Mouse (Mus musculus): ENCODE measurements around the gene Slc35f6. TPM values are rescaled to one million over a fixed set of nuclear protein-coding genes. Genes with fewer than 3 reads are reported as not detected.

Slc35f6 gene
- polyA plus RNA-seq, 1 experiment from 2014 or later, result 28.8 TPM

- Histone ChIP-seq H3K27ac (ENCODE audit: low read depth, low read length) (no peak overlapping the region), H3K9ac (ENCODE audit: low read depth, low read length) (no peak overlapping the region), H3K4me2 (replicated peaks; ENCODE audit: low read depth, low read length) (no peak overlapping the region), H3K9me3 (ENCODE audit: control insufficient read depth, low read length) (no peaks in the 10 kb centered on the region), H3K4me1 (replicated peaks; ENCODE audit: control insufficient read depth, insufficient read depth, low read length) (peaks cover 9% of the 10 kb centered on the region), H3K36me3 (ENCODE audit: control insufficient read depth, insufficient read depth, low read length) (no peaks in the 10 kb centered on the region), H3K4me3 (ENCODE audit: low read depth, low read length) (no peak overlapping the region), H3K27me3 (ENCODE audit: control insufficient read depth, insufficient read depth, low read length) (peaks cover 26% of the 10 kb centered on the region)
- 53% methylated on average over 2 of the region's 2 CpGs for WGBS
- DNase-seq (ENCODE audit: low spot score) (no peak), ATAC-seq (ENCODE audit: low FRiP score) (no peak)
Measured at GRCm38 (mm10) chr5:30623380-30623779, 24.4 kb upstream of the Slc35f6 start.

DNA sequence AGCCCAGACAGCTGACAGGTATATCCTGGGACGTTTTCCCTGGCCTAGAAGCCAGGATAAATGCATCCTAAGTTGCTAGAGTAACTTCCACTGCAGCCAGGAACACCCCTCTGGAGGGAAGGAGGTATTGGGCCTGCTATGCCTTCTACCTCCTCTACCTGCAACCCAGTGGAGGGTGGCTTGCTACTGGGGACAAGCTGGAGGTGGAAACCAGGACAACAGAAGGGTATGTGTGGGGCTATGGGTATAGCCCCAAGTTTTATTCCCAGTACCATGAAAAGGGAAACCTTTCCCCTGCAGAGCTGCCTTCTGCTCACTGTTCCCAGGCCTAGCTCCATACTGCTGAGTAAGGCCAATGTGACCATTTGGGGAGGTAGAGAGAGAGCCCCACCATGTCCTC lies 23.4 kb upstream of the Slc35f6 start:
- Histone ChIP-seq H3K27me3 (ENCODE audit: control insufficient read depth, insufficient read depth, low read length) (peaks cover 26% of the 10 kb centered on the region), H3K9ac (ENCODE audit: low read depth, low read length) (no peak overlapping the region), H3K4me3 (ENCODE audit: low read depth, low read length) (no peak overlapping the region), H3K9me3 (ENCODE audit: control insufficient read depth, low read length) (no peaks in the 10 kb centered on the region), H3K4me2 (replicated peaks; ENCODE audit: low read depth, low read length) (no peak overlapping the region), H3K27ac (ENCODE audit: low read depth, low read length) (no peak overlapping the region), H3K36me3 (ENCODE audit: control insufficient read depth, insufficient read depth, low read length) (no peaks in the 10 kb centered on the region), H3K4me1 (replicated peaks; ENCODE audit: control insufficient read depth, insufficient read depth, low read length) (peaks cover 9% of the 10 kb centered on the region)
- ATAC-seq (ENCODE audit: low FRiP score) (no peak), DNase-seq (ENCODE audit: low spot score) (no peak)
- WGBS, result 32% methylated on average over 1 of the region's 1 CpGs

- H3K9me3 ChIP-seq (ENCODE audit: control insufficient read depth, low read length), result no peaks in the 10 kb centered on the region
- H3K4me3 ChIP-seq (ENCODE audit: low read depth, low read length), result no peak overlapping the region
- no peak overlapping the region for H3K27ac ChIP-seq (ENCODE audit: low read depth, low read length)
- H3K4me1 ChIP-seq (replicated peaks; ENCODE audit: control insufficient read depth, insufficient read depth, low read length), result peaks cover 9% of the 10 kb centered on the region
- peaks cover 26% of the 10 kb centered on the region for H3K27me3 ChIP-seq (ENCODE audit: control insufficient read depth, insufficient read depth, low read length)
- 52% methylated on average over 4 of the region's 4 CpGs for WGBS
- no peak overlapping the region for H3K4me2 ChIP-seq (replicated peaks; ENCODE audit: low read depth, low read length)
- no peak overlapping the region for H3K9ac ChIP-seq (ENCODE audit: low read depth, low read length)
- H3K36me3 ChIP-seq (ENCODE audit: control insufficient read depth, insufficient read depth, low read length), result no peaks in the 10 kb centered on the region
- no peak for DNase-seq (ENCODE audit: low spot score)
- no peak for ATAC-seq (ENCODE audit: low FRiP score)
Measured at GRCm38 (mm10) chr5:30624908-30625307, 22.8 kb upstream of the Slc35f6 start.

DNA sequence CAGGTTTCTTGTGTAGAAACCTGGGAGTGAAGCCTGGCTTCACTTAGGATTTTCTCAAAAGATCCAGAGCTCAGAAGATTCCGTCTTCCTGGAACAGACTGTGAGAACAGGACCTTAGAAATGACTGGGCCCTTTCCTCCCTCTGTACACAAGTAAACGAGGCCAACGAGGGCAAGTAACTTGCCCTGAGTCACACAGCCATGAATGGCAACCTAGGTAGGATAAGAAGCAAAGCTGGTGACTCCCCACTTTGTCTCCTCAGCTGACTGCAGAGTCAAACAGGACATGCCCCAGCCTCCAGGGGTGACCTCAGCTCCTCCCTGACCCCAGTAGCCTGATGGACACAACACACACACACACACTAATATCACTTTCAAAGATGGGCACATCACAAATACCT lies 22.4 kb upstream of the Slc35f6 start:
- Histone ChIP-seq H3K36me3 (ENCODE audit: control insufficient read depth, insufficient read depth, low read length) (no peaks in the 10 kb centered on the region), H3K27me3 (ENCODE audit: control insufficient read depth, insufficient read depth, low read length) (peaks cover 26% of the 10 kb centered on the region), H3K4me1 (replicated peaks; ENCODE audit: control insufficient read depth, insufficient read depth, low read length) (peaks cover 9% of the 10 kb centered on the region), H3K4me3 (ENCODE audit: low read depth, low read length) (no peak overlapping the region), H3K9me3 (ENCODE audit: control insufficient read depth, low read length) (no peaks in the 10 kb centered on the region), H3K9ac (ENCODE audit: low read depth, low read length) (no peak overlapping the region), H3K27ac (ENCODE audit: low read depth, low read length) (no peak overlapping the region), H3K4me2 (replicated peaks; ENCODE audit: low read depth, low read length) (no peak overlapping the region)
- DNase-seq (ENCODE audit: low spot score) (no peak), ATAC-seq (ENCODE audit: low FRiP score) (no peak)
- 83% methylated on average over 3 of the region's 3 CpGs for WGBS

DNA sequence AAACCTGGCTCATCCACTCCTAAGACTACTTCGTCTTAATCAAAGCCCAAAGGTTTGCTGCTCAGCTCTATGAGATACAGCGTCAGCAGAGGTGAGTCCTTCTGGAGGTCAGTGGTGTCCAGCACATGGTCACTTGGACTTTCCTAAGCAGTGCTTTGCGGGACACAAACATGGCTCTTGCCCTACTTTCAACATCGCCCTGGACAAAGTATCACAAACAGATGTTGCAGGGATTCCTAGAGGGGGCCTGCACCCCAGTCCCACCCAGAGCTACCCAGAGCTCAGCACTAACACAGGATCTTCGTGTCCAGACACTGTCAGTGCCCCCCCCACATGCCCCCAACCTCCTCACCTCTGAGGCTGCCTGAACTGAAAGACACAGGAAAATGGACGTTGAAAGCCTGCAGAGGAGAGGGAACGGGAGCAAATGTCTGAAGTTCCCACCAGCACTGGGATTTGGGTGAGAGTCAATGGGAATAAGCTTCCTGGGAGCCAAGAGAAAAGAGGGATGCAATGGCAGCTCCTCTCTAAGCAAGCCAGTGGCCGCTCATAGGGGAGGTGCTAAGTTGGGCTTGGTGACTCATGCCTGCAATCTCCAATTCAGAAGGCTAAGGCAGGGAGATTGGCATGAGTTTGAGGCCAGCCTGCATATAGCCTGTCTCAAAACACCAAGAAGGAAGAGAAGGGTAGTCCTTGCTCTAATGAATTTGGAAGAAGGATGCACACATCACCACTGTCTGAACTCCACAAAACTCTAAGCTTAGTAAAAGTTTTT lies 21.2 kb upstream of the Slc35f6 start:
- H3K4me1 ChIP-seq (replicated peaks; ENCODE audit: control insufficient read depth, insufficient read depth, low read length), result peaks cover 9% of the 10 kb centered on the region
- no peaks in the 10 kb centered on the region for H3K9me3 ChIP-seq (ENCODE audit: control insufficient read depth, low read length)
- DNase-seq (ENCODE audit: low spot score) (no peak), ATAC-seq (ENCODE audit: low FRiP score) (no peak)
- H3K27me3 ChIP-seq (ENCODE audit: control insufficient read depth, insufficient read depth, low read length), result peaks cover 16% of the 10 kb centered on the region
- no peak overlapping the region for H3K4me3 ChIP-seq (ENCODE audit: low read depth, low read length)
- WGBS, result 85% methylated on average over 8 of the region's 8 CpGs
- no peak overlapping the region for H3K4me2 ChIP-seq (replicated peaks; ENCODE audit: low read depth, low read length)
- H3K9ac ChIP-seq (ENCODE audit: low read depth, low read length), result no peak overlapping the region
- H3K27ac ChIP-seq (ENCODE audit: low read depth, low read length), result no peak overlapping the region
- H3K36me3 ChIP-seq (ENCODE audit: control insufficient read depth, insufficient read depth, low read length), result no peaks in the 10 kb centered on the region

DNA sequence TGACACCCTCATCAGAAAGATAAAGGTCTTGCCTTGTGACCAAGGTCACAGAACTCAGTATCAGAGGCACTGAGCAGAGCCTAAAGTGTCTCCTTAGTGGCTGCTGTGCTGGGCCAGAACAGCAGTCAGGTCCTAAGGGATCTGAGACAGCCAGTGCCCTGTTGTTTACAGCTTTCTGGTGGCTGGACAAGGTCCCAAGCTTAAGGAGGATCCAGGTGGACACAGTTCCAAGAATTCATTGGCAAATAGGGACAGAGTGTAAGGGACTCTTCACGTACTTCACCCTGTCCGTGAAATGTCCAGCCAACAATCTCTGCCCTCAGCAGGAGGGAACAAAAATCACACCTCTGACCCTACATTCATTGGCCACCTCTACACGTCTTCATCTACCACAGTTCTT lies 19.2 kb upstream of the Slc35f6 start:
- no peak for ATAC-seq (ENCODE audit: low FRiP score)
- Histone ChIP-seq H3K4me2 (replicated peaks; ENCODE audit: low read depth, low read length) (no peak overlapping the region), H3K27ac (ENCODE audit: low read depth, low read length) (no peak overlapping the region), H3K9ac (ENCODE audit: low read depth, low read length) (no peak overlapping the region), H3K4me3 (ENCODE audit: low read depth, low read length) (no peak overlapping the region), H3K9me3 (ENCODE audit: control insufficient read depth, low read length) (no peaks in the 10 kb centered on the region), H3K4me1 (replicated peaks; ENCODE audit: control insufficient read depth, insufficient read depth, low read length) (no peaks in the 10 kb centered on the region), H3K36me3 (ENCODE audit: control insufficient read depth, insufficient read depth, low read length) (no peaks in the 10 kb centered on the region), H3K27me3 (ENCODE audit: control insufficient read depth, insufficient read depth, low read length) (peaks cover under 1% of the 10 kb centered on the region; the same call in 1 of the 2 replicates)
- 74% methylated on average over 3 of the region's 3 CpGs for WGBS
- DNase-seq (ENCODE audit: low spot score), result no peak

- Histone ChIP-seq H3K4me1 (replicated peaks; ENCODE audit: control insufficient read depth, insufficient read depth, low read length) (no peaks in the 10 kb centered on the region), H3K4me3 (ENCODE audit: low read depth, low read length) (no peak overlapping the region), H3K4me2 (replicated peaks; ENCODE audit: low read depth, low read length) (no peak overlapping the region), H3K27me3 (ENCODE audit: control insufficient read depth, insufficient read depth, low read length) (no peaks in the 10 kb centered on the region), H3K27ac (ENCODE audit: low read depth, low read length) (no peak overlapping the region), H3K9me3 (ENCODE audit: control insufficient read depth, low read length) (no peaks in the 10 kb centered on the region), H3K36me3 (ENCODE audit: control insufficient read depth, insufficient read depth, low read length) (no peaks in the 10 kb centered on the region), H3K9ac (ENCODE audit: low read depth, low read length) (no peak overlapping the region)
- DNase-seq (ENCODE audit: low spot score) (no peak), ATAC-seq (ENCODE audit: low FRiP score) (no peak)
- 82% methylated on average over 6 of the region's 6 CpGs for WGBS
Measured at GRCm38 (mm10) chr5:30630401-30630800, 17.3 kb upstream of the Slc35f6 start.

- H3K4me2 ChIP-seq (replicated peaks; ENCODE audit: low read depth, low read length), result no peak overlapping the region
- H3K27me3 ChIP-seq (ENCODE audit: control insufficient read depth, insufficient read depth, low read length), result 0 out of 2 replicates have a peak, but pooled peaks cover 2% of the 10 kb centered on the region
- 80% methylated on average over 1 of the region's 1 CpGs for WGBS
- H3K27ac ChIP-seq (ENCODE audit: low read depth, low read length), result no peak overlapping the region
- H3K4me1 ChIP-seq (replicated peaks; ENCODE audit: control insufficient read depth, insufficient read depth, low read length), result no peaks in the 10 kb centered on the region
- no peaks in the 10 kb centered on the region for H3K36me3 ChIP-seq (ENCODE audit: control insufficient read depth, insufficient read depth, low read length)
- ATAC-seq (ENCODE audit: low FRiP score) (no peak), DNase-seq (ENCODE audit: low spot score) (no peak)
- H3K4me3 ChIP-seq (ENCODE audit: low read depth, low read length), result no peak overlapping the region
- H3K9me3 ChIP-seq (ENCODE audit: control insufficient read depth, low read length), result no peaks in the 10 kb centered on the region
- H3K9ac ChIP-seq (ENCODE audit: low read depth, low read length), result no peak overlapping the region
Measured at GRCm38 (mm10) chr5:30632134-30632533, 15.6 kb upstream of the Slc35f6 start.

- no peak for ATAC-seq (ENCODE audit: low FRiP score)
- Histone ChIP-seq H3K4me1 (replicated peaks; ENCODE audit: control insufficient read depth, insufficient read depth, low read length) (no peaks in the 10 kb centered on the region), H3K9me3 (ENCODE audit: control insufficient read depth, low read length) (no peaks in the 10 kb centered on the region), H3K27me3 (ENCODE audit: control insufficient read depth, insufficient read depth, low read length) (0 out of 2 replicates have a peak, but pooled peaks cover 2% of the 10 kb centered on the region), H3K9ac (ENCODE audit: low read depth, low read length) (no peak overlapping the region), H3K36me3 (ENCODE audit: control insufficient read depth, insufficient read depth, low read length) (no peaks in the 10 kb centered on the region), H3K4me3 (ENCODE audit: low read depth, low read length) (no peak overlapping the region), H3K4me2 (replicated peaks; ENCODE audit: low read depth, low read length) (no peak overlapping the region), H3K27ac (ENCODE audit: low read depth, low read length) (no peak overlapping the region)
- no peak for DNase-seq (ENCODE audit: low spot score)
- 62% methylated on average over 7 of the region's 7 CpGs for WGBS
Measured at GRCm38 (mm10) chr5:30636994-30637393, 10.7 kb upstream of the Slc35f6 start.

All from hindbrain, embryonic 11.5 days (tissue).